Mouse (Mus musculus): ENCODE data around the gene Crygn.
A peak's percentile ranks its signal among the peaks of the same experiment; 100 is the strongest.

Crygn gene

GRCm38 (mm10) chr5:24747533-24747932 lies 10.3 kb downstream of the Crygn start:
- no peak for DNase-seq (ENCODE audit: low spot score in 2 of 2)

GRCm38 (mm10) chr5:24743956-24744355 lies 13.9 kb downstream of the Crygn start:
- no peak for DNase-seq (ENCODE audit: low spot score in 2 of 2)

DNA sequence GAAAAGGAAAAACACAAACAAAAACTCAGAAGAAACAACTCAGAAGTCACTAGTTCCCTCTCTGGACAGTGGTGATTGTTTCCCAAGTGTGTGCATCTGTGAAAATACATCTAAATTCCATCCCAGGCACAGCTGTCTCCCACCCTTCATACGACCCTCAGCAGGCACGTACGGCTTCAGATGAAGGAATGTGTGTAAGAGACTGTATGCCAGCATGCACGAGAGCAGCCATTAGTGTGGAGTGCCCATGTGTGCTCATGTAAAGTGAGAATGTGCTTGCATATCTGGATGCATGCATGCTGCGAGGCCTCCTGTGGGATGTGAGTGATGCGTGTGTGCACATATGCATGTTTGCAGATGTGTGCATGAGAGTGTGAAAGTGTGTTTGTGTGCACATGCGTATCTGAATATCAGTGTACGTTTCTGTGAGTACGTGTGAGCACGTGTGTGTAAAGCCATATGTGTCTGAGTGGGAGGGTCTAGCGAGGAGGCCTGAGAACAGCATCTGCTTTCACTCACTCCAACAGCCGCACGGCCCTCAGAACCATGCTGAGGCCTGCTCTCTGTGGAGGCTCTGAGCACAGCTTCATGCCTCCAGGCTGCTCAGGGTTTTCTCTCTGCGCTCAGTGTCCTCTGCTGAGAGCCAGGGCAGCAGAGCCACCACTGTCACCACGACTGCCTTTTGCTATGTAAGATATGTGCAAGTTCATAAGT lies 16.5 kb downstream of the Crygn start:
- DNase-seq (ENCODE audit: low spot score in 2 of 2): no peak

DNA sequence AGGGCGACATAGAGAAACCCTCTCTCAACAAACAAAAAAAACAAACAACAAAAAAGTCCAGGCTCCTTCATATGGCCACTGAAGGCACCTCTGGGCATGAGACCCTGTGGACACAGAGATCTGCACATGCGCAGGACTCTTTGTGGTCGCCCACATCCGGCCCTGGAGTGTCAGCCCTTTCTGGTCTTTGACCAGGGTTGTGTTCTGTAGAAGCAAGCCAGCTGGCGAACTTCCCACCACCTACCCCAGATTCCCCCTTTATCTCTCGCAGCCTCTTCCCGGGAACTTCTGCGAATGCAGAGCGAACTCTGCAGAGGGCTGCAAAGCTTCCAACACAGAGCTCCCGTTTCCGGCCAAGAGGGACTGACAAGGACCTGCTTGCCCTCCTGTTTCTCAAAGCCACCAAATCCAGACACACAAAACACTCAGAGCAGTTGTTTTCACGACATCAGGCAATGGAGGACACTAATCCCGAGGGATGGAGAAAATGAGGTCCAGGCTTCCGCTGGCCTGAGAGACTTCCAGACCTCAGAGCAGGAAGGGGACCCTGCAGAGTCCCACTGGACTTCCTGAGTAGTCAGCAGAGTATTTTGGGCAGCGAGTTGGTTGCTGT lies 18.6 kb downstream of the Crygn start:
- peak; percentile 87 to 90 for DNase-seq (ENCODE audit: low spot score in 2 of 2)

DNA sequence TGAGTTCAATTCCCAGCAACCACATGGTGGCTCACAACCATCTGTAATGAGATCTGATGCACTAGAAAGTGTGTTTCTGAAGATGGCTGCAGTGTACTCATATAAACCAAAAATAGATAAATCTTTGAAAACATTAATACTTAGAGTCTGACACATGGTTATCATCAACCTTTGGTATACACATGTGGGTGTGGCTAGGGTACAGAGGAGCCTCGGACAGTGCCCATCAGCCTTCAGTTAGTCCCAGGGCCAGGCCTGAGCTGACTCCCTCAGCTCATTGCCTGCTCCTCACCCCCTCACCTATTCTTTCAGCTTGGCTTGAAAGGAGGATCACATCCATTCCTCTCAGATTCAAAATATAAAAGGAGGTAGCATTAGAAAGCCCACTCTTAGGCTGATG lies 19.3 kb downstream of the Crygn start:
- DNase-seq (ENCODE audit: low spot score in 2 of 2): no peak

DNA sequence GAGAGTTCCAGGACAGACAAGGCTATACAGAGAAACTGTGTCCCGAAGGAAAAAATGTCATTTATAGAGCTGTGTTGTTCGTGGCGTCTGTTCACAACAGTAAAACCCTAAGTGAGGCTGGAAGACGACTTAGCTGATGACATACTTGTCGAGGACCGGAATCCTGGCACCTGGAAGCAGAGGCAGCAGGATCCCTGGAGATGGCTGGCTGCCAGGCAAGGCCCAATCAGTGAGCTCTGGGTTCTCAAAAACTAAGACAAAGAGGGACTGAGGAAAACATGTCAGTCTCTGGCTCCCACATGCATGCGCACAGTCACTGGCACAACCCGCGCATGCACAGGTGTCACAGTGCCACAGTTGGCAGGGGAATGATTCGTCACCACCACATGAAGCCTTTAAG lies 20.2 kb downstream of the Crygn start:
- DNase-seq (ENCODE audit: low spot score in 2 of 2): no peak

DNA sequence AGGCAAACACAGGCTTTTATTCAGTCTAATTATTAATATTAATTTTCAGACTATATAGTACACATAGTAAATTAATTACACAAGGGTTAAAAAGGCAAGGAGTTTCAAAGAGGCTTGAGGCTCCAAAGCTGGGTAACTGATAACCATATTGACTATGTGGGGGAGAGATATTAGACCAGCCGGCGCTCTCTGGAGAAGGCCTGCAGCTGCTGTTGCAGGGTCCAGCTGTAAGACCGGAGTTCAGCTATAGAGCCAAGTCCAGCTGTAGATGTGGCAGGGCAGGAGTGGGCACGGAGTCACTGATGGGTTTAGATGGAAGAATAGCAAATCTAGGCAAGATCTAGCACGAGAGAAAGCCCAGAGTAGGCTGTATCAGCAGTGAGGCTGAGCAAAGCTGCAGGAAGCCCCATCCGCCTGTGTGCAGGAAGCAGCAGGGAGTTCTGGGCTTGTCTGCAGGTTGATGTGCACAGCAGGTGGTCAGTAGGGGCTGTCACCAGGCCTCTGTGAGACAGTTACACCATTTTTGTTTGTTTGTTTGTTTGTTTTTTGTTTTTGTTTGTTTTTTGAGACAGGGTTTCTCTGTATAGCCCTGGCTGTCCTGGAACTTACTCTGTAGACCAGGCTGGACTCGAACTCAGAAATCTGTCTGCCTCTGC lies 23.9 kb downstream of the Crygn start:
- DNase-seq (ENCODE audit: low spot score in 2 of 2): no peak

GRCm38 (mm10) chr5:24733134-24733533 lies 24.7 kb downstream of the Crygn start:
- no peak for DNase-seq (ENCODE audit: low spot score in 2 of 2)

DNA sequence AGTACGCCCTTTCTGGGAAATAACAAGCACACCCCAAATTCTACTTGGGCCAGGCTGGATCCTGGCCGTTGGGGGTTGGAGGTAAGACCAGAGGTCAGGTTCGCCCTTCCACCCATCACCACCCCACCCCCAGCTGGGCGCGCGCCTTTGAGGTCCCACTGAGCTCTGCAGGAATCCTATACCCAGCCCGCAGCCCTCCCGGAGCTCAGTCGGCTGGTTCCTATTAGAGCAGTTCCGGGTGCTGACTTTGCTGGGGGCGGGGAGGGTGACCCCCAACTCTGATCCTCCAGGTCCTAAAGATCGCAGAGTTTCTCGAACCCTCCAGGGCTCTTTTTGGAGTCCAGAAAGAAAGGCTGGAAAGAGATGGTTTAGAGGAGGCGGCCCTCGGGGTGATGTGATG lies 26.8 kb downstream of the Crygn start:
- no peak for DNase-seq (ENCODE audit: low spot score in 2 of 2)

DNA sequence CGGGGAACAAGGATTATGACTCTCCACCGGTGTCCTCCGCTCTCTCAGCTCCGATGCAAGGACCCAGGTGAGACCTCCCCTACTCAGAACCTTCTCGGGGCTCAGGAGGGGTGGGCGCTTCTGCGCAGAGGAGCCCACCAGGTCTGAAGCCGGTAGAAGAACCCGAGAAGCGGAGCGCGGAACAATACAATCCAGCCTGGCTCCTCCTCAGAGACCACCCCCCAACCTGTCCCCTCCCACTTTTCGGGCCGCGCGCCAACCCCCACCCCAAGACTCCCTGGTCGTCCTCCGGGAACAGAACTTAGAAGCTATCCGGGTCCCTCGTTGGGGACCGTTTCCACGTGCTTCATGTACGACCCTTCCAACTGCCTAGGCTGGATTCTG lies 27.3 kb downstream of the Crygn start, which contains the start of gene Wdr86:
Gene Wdr86, minus strand, starts transcription at position 240 of the 384 bp plus-strand sequence.
- DNase-seq (ENCODE audit: low spot score in 2 of 2): no peak

DNA sequence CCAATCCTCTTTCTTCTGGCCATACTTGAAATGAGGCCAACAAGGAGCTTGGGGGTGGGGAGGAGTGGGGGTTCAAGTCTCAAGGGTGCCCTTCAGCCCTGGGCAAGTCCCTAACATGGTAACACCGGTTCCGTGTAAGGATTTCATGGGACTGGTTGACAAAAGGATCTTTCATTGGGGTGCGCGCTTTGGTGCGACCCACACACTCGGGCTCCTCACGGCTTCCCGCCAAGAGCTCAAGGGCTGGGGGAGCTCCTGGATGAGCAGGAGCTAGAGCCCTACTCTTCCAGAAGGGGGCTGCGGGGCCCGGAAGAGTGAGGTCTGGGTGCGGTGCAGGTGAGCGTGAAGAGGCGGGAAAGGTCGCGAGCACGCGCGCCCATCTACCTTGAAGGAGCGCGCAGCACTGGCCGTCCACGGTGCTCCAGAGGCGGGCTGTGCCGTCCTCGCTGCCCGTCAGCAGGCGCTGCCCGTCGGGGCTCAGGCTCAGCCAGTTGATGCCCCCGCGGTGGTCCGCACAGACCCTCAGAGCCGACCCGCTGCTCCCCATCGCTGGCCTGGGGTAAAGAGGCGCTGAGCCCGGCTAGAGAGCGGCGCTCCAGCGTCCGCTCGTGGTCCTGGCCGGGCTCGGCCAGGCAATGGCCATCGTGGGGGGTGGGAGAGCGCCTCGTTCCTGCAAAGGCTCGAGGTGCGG lies 27.9 kb downstream of the Crygn start:
- DNase-seq (ENCODE audit: low spot score in 2 of 2): no peak

DNA sequence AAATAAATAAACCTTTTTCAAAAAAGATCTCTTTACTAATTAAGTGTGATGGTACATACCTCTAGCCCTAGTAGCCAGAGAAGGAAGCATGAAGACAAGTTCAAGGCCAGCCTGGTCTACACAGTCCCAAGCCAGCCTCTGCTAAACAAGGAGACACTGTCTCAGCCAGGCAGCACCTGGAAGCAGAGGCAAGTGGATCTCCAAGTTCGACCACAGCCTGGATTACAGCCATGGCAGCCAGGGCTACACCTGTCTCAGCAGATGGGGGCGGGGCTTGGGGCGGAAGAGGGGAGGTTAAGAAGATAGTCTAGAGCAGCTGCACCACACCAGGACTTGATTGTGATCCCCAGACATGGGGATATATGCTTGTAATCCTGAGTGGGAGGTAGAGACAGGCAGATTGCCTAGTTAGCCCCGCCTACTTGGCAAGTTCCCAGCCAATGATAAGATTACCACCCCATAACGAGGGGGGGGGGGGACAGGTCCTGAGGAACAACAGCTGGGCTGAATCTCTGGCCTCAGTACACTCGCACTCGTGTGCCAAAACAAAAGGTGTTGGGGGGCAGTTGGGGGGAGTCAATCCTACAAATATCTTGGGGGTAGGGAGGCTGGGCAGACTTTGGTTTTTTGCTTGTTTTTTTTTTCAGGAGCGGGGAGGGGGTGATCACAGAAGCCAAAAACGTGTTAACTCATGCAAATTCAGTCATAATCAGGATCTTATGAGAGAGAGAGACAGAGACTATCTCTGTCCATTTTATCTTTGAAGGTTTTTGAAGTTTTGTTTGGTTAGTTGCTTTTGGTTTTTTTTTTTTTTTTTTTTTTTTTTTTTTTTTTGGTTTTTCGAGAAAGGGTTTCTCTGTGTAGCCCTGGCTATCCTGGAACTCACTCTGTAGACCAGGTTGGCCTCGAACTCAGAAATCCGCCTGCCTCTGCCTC lies 30.6 kb downstream of the Crygn start:
- no peak for DNase-seq (ENCODE audit: low spot score in 2 of 2)

GRCm38 (mm10) chr5:24725897-24726296 lies 31.9 kb downstream of the Crygn start:
- no peak for DNase-seq (ENCODE audit: low spot score in 2 of 2)

DNA sequence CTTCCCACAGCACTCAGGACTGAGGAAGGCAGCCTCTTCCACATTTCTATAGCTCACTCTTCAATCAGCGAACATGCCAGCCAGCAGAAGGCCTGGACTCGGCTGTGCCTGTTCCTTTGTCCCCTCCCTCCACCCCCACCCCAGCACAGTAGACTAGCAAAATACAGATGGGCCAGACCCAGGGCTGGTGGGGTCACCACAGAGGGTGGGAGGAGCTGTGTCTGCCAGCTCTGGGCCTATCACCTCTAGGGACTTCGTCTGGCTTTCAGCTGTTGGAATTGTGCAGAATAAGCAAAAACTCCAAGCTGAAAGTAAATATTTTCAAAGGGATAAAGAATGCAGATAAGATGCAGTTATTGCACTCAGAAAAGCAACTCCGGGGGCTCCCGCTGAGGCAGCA lies 33.0 kb downstream of the Crygn start:
- DNase-seq (ENCODE audit: low spot score in 2 of 2): no peak

DNA sequence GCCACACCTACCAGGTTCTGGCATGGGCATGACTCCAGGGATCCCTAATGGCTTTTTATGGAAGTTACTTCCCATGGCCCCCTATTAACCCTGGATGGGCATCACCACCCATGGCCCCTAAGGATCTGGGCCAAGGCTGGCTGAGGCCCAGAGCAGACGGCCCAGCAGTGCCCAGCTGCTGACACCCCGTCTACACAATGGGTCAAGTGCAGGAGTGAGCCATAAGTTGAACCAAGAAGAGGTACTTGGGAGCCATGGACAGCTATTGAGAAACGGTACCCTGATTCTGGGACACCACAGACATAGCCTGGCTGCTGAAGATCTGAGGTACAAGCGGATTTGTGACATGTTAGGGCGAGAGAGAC lies 33.6 kb downstream of the Crygn start:
- no peak for DNase-seq (ENCODE audit: low spot score in 2 of 2)

DNA sequence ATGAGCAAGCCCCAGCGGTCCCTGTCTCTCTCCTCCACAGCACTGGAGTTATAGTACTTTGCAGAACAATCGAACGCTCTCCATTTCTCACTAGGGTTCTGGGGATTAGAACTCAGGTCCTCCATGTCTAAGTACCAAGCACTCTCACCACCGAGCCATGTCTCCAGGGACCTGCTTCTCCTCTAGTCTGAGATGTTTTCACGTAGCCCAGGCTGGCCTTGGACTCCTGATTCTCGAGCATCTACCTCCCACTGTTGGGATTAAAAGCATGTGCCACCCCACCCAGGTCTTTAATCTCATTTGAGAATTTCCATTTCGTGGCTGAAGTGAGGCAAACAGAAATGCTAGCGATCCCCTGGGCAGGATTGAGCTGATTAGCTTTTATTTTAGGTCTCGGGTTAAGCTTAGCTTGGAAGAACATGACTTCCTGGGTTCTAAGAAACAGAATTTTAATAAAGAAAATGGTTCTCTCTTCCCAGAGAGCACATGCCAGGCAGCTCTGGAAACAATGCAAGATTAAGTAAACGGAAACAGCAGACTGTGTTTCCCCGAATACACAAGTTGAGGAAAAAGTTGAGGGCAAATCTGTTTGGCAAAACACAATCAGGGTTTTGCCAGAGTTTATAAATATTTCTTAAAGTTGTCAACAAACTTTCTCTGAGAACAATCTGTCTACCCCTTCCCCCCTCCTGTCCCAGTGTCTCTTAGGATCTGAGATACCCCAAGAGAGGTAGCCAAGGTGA lies 34.1 kb downstream of the Crygn start:
- no peak for DNase-seq (ENCODE audit: low spot score in 2 of 2)

- DNase-seq (ENCODE audit: low spot score in 2 of 2): no peak
Measured at GRCm38 (mm10) chr5:24719852-24720251, 38.0 kb downstream of the Crygn start.

- no peak for DNase-seq (ENCODE audit: low spot score in 2 of 2)
Measured at GRCm38 (mm10) chr5:24718076-24718475, 39.7 kb downstream of the Crygn start.

DNA sequence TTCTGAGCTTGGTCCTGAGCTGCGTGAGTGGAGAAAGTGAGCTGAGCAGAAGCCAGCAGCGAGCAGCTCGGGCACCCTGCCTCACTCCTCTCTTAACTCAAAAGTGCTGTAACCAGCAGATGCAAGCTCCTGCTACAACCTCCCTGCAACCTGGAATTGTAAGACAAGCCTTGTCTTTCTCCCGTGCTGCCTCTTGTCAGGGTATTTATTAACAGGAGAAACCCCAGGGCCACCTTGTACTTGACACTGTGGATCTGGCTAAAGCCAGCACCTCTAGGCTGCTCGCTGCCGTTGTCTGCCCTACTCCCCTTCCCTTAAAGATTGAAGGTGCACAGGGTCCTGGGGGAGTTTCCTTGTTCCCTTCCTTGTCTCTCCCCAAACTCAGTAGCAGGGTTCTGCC lies 43.8 kb downstream of the Crygn start:
- no peak for DNase-seq (ENCODE audit: low spot score in 2 of 2)

GRCm38 (mm10) chr5:24713199-24713598 lies 44.6 kb downstream of the Crygn start:
- DNase-seq (ENCODE audit: low spot score in 2 of 2): peak in 1 of 2 experiments; percentile 26

- no peak for DNase-seq (ENCODE audit: low spot score in 2 of 2)
Measured at GRCm38 (mm10) chr5:24711615-24712014, 46.2 kb downstream of the Crygn start.

Measured in heart, adult 9 months (tissue).